ENCODE assay signal across 22 mouse cellular contexts in genomic region chr11:87212313-87212712, GRCm38 (mm10).
A peak's percentile ranks its signal among the peaks of the same experiment; 100 is the strongest.
DNase-seq lines count a peak whose midpoint lies in the region; ATAC-seq lines count a peak whose summit lies in the region.
"Had no signal": no experiment of that assay in that cellular context is flagged by ENCODE, and none has a peak within 500 bp of the region (broad histone marks: within the 10 kb centered on the region; RNA-seq: fewer than 3 reads in every experiment).

No protein-coding gene starts in this region.

- peak; percentile 71 for ATAC-seq in monocyte, adult 5-6 weeks (replicated peaks; ENCODE audit: insufficient number of reproducible peaks, low FRiP score, low TSS enrichment, poor library complexity, severe bottlenecking)
- ATAC-seq: forebrain, embryonic 15.5 days; intestine, embryonic 16.5 days; lung, postnatal 0 days; midbrain, embryonic 16.5 days had no signal

- intact Hi-C loops in left cerebral cortex, postnatal 14 days (cut with DNase I), result loop anchor here (5.0 kb wide), 1 partner anchor 200 kb away; no protein-coding TSS in a partner anchor

- 0 out of 2 replicates have a peak overlapping the region, but pooled peaks have one; percentile 17 for H3K27ac ChIP-seq in brown adipose tissue, adult 24 weeks (replicated peaks; ENCODE audit: low read depth, low read length)
- H3K27ac ChIP-seq: embryonic facial prominence, embryonic 12.5 days; forebrain, embryonic 15.5 days; hindbrain, embryonic 15.5 days; kidney, embryonic 15.5 days; liver, embryonic 14.5 days had no signal

- H3K4me1 ChIP-seq in brown adipose tissue, adult 24 weeks (ENCODE audit: control insufficient read depth, insufficient read depth, insufficient read length, low read length), result no peaks in the 10 kb centered on the region
- H3K4me1 ChIP-seq: embryonic facial prominence, embryonic 12.5 days; forebrain, embryonic 15.5 days; hindbrain, embryonic 15.5 days; kidney, embryonic 15.5 days had no signal

- H3K4me3 ChIP-seq in brown adipose tissue, adult 24 weeks (ENCODE audit: insufficient read depth, low read depth, low read length), result no peak overlapping the region
- H3K4me3 ChIP-seq: embryonic facial prominence, embryonic 12.5 days; erythroblast, embryonic 14.5 days; forebrain, embryonic 15.5 days; hindbrain, embryonic 15.5 days; kidney, embryonic 15.5 days had no signal

- peak; percentile 12 for DNase-seq in lung, postnatal 36 days
- DNase-seq in lung, adult 18-20 months, result no peak
- DNase-seq in B cell, adult 2 months, result peak; percentile 9 to 15
- DNase-seq in left cerebral cortex, postnatal 14 days (ENCODE audit: low spot score in 2 of 2), result no peak
- no peak for DNase-seq in frontal cortex, postnatal 36 days (ENCODE audit: low spot score in 2 of 2)
- no peak for DNase-seq in cerebellum, postnatal 14 days
- DNase-seq: cerebellum, adult 8-10 months; gastrocnemius, postnatal 36 days; heart, postnatal 10 days; right cerebral cortex, adult 18-20 months; thymus, postnatal 25 days had no signal

Comparison
In these comparisons a context has a peak if more than half of its experiments do, and no peak if none do; other contexts are left out.
1. DNase-seq: peak in lung, postnatal 36 days (single experiment) and B cell, adult 2 months (2 of 2); none in lung, adult 18-20 months (0 of 2), left cerebral cortex, postnatal 14 days (0 of 2), frontal cortex, postnatal 36 days (0 of 2) and cerebellum, postnatal 14 days (0 of 2).